Mouse (Mus musculus) embryo, embryonic 9.5 days (tissue): ENCODE measurements around the gene Esp34.

Source experiments
- DNase-seq: peaks from one replicate; pipeline ENCODE4 v3.0.0-alpha.2; 2017; ENCODE audit errors: extremely low spot score

Gene Esp34

DNA sequence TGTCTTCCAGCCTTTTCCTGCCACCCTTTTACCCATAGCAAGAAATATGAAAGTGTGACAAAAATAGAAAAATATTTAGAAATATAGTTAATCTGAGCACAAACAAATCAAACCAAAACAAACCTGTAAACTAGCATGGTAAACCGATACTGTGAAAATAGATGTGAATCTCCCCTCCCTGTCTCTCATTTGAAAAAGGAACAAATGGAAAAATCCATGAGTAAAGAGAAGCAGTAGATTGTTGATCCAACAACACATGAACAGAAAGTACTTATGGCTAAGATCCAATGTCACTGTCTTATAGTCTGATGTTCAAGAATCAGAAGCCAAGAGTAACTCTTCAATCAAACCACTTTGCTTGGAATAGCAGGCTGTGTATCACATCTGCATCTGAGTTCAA, at the start of gene Esp34:
Esp34 (plus strand) TSS at position 301 of the 400 bp plus-strand sequence.
- DNase-seq = no peak

DNA sequence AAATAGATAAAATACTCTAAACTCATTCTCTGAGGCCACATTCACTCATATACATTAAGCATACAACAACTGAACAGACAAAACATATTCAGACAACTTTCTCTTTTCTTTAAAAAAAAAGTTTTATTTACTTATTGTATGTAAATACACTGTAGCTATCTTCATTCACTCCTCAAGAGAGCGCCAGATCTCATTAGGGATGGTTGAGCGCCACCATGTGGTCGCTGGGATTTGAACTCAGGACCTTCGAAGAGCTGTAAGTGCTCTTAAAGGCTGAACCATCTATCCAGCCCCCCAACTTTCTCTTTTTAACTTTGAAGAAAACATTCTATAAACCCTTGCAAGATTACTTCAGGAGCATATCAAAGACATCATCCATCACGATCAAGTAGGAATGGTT, 8.5 kb downstream of the Esp34 start:
- no peak for DNase-seq
